In genomic region chr8:85220992-85221391, GRCm38 (mm10) we compare ENCODE assay signal across 11 mouse cellular contexts. TPM values are rescaled to one million over a fixed set of nuclear protein-coding genes. Genes with fewer than 3 reads are reported as not detected.
DNase-seq lines count a peak whose midpoint lies in the region; ATAC-seq lines count a peak whose summit lies in the region.
"Had no signal": no experiment of that assay in that cellular context is flagged by ENCODE, and none has a peak within 500 bp of the region (broad histone marks: within the 10 kb centered on the region; RNA-seq: fewer than 3 reads in every experiment).

No protein-coding gene starts in this region.

- no peaks in the 10 kb centered on the region for H3K36me3 ChIP-seq in kidney, embryonic 14.5 days (ENCODE audit: control insufficient read depth, insufficient read depth, low read length)
- H3K36me3 ChIP-seq in hindbrain, embryonic 10.5 days = no peaks in the 10 kb centered on the region

- DNase-seq in kidney, adult 18-20 months = no peak
- peak; percentile 6 to 33 for DNase-seq in heart, adult 18-20 months
- peak; percentile 11 to 19 for DNase-seq in kidney, postnatal 36 days
- DNase-seq in mesoderm, embryonic 11.5 days (ENCODE audit: low read depth, low spot score) = peak; percentile 19
- DNase-seq in hindbrain, embryonic 10.5 days (ENCODE audit: low spot score) = no peak
- DNase-seq in cerebellum, postnatal 4 days (ENCODE audit: low spot score in 2 of 2) = no peak
- DNase-seq in testis, postnatal 10 days (ENCODE audit: low spot score) = no peak
- DNase-seq: cerebellum, postnatal 14 days had no signal

- H3K4me2 ChIP-seq in kidney, embryonic 14.5 days (replicated peaks; ENCODE audit: low read depth, low read length) = no peak overlapping the region

- H3K4me1 ChIP-seq in kidney, embryonic 14.5 days (ENCODE audit: control insufficient read depth, insufficient read depth, low read length) = no peaks in the 10 kb centered on the region
- H3K4me1 ChIP-seq in hindbrain, embryonic 10.5 days (replicated peaks) = no peaks in the 10 kb centered on the region

- H3K27ac ChIP-seq in kidney, embryonic 14.5 days (ENCODE audit: low read depth, low read length) = 0 out of 2 replicates have a peak overlapping the region, but pooled peaks have one; percentile 52
- no peak overlapping the region; the same call in 1 of the 2 replicates for H3K27ac ChIP-seq in hindbrain, embryonic 10.5 days

- H3K9me3 ChIP-seq in kidney, embryonic 14.5 days (ENCODE audit: control insufficient read depth, low read length) = no peaks in the 10 kb centered on the region
- no peaks in the 10 kb centered on the region for H3K9me3 ChIP-seq in hindbrain, embryonic 10.5 days

- ATAC-seq in kidney, embryonic 14.5 days (ENCODE audit: low FRiP score, low TSS enrichment) = 0 out of 2 replicates have a peak, but pooled peaks have one; percentile 28

- 53% methylated on average over 6 of the region's 6 CpGs for WGBS in kidney, embryonic 14.5 days
- 50% methylated on average over 6 of the region's 6 CpGs for WGBS in hindbrain, embryonic 10.5 days

- no peak overlapping the region for H3K9ac ChIP-seq in kidney, embryonic 14.5 days (ENCODE audit: low read depth, low read length)

- no peak overlapping the region for H3K4me3 ChIP-seq in kidney, embryonic 14.5 days (ENCODE audit: low read length)
- no peak overlapping the region for H3K4me3 ChIP-seq in hindbrain, embryonic 10.5 days

- no peaks in the 10 kb centered on the region for H3K27me3 ChIP-seq in kidney, embryonic 14.5 days (ENCODE audit: control insufficient read depth, insufficient read depth, low read length)
- no peaks in the 10 kb centered on the region for H3K27me3 ChIP-seq in hindbrain, embryonic 10.5 days (ENCODE audit: insufficient read depth, poor library complexity, severe bottlenecking)

RNA-seq across cellular contexts. Expression of gene Olfr371, which starts 4.8 kb away (rescaled TPM):
- polyA plus RNA-seq in kidney, embryonic 14.5 days (2014; fragmentation: Nextera tagmentation; extraction: Ambion mirVana) = not detected in 2 replicates
- not detected for total RNA-seq in heart, adult 18-20 months (2021)
- polyA plus RNA-seq in hindbrain, embryonic 10.5 days (2016; fragmentation: Nextera tagmentation; extraction: Ambion mirVana) = not detected in 2 replicates
- total RNA-seq: CH12.LX had no signal
- polyA plus RNA-seq: stomach, embryonic 14.5 days had no signal

Comparison
In these comparisons a context has a peak if more than half of its experiments do, and no peak if none do; other contexts are left out.
1. DNase-seq: peak in heart, adult 18-20 months (2 of 2), kidney, postnatal 36 days (2 of 2) and mesoderm, embryonic 11.5 days (single experiment); none in kidney, adult 18-20 months (single experiment), hindbrain, embryonic 10.5 days (single experiment), cerebellum, postnatal 4 days (0 of 2) and testis, postnatal 10 days (single experiment).